Mouse (Mus musculus): ENCODE results near the gene Cdkal1.

The Cdkal1 gene

DNA sequence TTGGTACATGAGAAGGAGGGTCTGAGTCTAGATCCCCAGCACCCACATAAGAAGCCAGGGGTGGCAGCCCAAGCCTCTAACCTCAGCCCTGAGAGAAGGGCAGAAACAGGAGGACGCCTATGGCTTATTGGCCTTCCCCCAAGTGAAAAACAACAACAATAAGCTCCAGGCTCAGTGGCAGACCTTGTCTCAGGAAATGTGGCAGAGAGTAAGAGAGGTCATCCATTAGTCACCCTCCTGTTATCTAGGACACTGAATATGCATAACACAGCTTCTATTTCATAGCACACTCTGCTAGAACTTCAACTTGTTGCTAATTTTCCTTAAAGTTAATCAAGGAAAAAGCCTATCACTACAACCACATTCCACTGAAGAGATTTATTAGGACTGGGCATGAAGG is 154.1 kb downstream of the Cdkal1 start:
- DNase-seq (ENCODE audit: low read depth, low spot score) = no peak

DNA sequence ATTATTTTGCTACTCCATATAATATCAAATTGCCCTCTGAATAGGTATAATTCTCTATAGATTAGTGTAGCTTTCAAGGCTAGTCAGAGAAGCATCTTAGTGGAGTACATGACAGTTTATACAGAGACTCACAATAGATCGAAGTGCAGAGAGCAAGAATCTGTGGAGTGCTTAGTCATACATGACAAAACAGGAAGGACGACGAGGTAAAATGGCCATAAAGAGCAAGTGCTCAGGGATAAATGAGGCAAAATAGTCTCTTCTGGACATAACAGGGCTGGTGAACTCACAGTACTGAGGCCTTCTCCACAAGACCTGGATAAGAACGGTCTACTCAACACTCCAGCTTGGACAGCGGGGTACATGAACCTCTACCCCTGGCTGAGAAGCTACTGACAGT is 155.6 kb downstream of the Cdkal1 start:
- DNase-seq (ENCODE audit: low read depth, low spot score) = no peak

DNA sequence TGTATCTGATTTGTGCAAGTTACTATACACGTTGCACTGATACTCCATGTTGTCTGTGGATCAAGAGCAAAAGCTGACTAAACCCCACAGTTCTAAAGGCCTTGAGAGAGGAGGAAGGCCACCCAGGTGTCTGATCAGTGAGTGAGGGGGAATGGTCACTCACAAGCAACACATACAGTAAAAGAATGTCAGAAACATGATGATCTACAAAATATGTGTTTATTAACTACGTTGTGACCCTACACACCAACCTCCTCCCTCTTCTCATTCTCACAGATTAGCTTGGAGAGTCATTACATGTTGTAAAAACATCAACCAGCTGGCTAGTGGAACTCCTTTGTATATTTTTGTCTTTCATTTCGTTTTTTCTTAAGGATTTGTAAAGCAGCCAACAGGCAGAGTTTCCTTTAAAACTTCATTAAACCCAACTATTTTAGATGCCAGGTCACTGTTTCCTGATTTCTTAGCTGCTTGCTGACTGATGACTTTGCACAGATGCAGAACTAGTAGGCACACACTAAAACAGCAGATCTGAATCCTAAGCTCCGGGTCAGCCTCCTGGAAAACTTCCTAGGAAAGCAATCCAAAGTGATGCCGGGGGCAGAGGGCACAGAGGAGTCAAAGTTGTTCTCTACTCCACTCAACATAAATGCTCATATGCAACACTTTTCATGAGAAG is 157.0 kb downstream of the Cdkal1 start:
- no peak for DNase-seq (ENCODE audit: low read depth, low spot score)

DNA sequence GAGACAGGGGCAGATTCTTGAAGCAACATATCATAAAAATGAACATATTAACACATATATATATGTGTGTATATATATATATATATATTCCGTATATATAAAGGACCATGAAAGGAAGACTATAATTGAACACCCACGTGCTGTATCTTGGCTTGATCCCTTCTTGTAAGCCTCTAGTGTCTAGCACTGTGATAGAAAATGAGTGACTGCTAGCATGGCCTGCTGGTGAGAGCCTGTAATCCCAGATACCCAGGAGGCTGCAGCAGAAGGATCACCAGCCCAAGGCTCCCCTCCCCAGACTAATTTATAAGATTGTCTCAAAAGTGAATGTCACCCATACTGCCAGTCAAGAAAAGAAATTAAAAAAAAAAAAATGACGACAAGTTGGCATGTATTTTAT is 158.2 kb downstream of the Cdkal1 start:
- no peak for DNase-seq (ENCODE audit: low read depth, low spot score)

DNA sequence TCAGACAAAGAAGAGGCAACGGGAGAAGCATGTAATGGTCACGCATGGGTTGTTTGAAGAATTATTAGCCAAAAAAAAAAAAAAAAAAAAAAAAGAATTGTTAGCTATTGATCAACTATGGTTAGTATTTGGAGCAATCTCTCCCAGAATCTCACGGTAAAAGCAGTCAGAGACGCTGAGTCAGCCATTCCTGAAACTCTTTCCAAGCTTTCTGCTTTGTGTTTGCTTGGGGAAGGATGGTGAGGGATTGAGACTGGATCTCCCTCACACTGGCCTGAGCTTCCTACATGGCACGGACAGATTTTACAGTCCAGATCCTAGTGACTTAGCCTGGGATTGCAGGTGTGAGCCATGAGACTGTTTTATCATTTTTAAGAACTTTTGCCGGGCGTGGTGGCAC is 164.7 kb downstream of the Cdkal1 start:
- DNase-seq (ENCODE audit: low read depth, low spot score) = no peak

DNA sequence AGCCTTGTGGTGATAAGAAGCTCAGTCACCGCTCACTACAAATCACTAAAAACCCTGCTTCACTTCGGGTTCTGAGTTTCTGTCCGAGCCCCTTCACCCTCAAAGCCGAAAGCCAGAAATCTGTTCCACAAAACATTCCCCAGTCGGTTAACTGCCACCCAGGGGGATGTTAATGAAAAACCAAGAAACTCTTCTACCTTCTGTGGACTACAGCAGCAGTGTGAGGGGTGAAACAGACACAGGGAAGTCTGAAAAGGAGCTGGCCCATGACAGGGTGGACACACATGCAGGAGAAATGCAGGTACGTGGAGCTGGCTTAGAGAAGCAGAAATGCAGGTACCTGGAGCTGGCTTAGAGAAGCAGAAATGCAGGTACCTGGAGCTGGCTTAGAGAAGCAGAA is 166.6 kb downstream of the Cdkal1 start:
- DNase-seq (ENCODE audit: low read depth, low spot score) = no peak

DNA sequence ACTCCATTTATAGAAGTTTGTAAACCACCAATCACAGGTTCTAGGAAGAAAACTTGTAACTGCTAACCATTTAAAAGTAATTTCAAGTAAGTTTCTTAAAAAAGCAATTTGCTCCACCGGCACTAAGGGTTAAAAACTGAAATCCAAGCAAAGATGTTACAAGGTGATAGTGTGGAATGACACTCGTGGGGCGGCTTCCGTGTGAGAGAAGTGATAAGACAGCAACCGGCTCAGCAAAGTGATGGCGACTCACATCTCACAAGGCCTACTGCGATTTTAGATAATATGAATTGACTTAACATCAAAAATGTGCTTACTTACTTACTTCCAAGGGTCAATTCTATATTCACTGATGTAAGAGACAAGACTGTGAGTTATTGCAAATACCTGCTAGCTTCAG is 167.6 kb downstream of the Cdkal1 start:
- no peak for DNase-seq (ENCODE audit: low read depth, low spot score)

DNA sequence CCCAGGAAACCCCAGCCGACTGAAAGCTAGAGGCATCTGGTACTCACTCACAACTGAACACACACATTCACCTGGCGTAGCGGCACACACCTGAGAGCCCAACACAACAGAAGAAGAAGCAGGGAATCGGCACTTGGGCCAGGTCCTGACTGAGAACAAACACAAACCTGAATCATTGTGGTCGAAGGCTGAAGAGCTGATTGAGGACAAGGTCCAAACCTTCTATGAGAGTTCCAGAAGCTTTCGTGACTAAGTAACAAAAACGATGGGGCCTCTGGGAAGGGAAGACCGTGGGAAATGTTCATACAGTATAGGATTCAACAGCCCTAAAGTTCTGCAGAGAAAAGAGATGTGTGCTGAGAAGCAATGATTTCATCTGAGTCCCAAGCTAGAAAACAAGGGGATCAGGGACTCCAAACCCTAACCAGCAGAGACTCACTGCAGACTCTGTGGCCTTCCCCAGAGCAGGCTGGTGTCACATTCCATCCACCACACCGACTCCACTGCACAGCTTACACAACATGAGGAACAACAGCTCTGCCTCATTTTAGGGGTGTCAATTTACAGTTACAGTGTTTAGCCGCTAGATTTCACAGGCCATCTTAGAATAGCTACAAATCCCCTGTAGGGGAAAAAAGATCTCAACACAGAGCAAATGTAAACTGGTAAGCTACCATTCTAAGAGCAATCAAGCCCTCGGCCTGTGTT is 175.8 kb downstream of the Cdkal1 start:
- DNase-seq (ENCODE audit: low read depth, low spot score) = peak; percentile 13

DNA sequence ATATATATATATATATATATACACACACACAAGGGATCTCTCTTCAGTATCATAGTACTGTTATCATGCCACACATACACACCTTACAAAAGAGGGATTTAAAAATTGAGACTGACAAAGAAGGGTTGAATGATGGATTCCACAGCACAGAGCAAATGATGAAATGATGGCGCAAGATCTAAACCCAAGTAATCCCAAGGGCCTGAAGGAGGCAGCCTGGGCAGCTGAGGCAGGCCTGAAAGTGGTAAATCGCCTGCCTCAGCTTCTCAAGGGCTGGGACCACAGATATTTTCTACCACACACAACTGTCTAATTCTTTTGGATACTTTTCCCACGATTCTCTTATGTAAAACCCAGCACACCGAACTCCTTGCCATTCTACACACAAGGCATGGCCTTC is 177.9 kb downstream of the Cdkal1 start:
- DNase-seq (ENCODE audit: low read depth, low spot score) = no peak

DNA sequence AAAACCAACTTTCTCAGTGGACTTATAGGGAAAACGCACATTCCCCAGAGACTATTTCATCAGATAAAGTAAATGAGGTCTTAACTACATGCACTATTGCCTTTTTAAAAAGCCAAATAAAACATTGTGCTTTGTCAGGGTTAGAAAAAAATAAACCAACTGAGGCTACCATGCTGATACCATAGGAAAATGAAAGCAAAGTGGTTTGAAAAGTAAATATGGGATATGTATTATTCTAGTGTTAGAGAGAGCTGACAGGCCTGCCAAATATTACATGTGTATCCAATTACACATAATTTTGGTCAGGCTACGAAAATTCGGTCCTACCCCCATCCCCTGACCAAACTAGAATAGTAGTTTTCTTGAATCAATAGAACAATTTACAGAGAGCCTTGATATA is 184.8 kb downstream of the Cdkal1 start:
- DNase-seq (ENCODE audit: low read depth, low spot score) = no peak

DNA sequence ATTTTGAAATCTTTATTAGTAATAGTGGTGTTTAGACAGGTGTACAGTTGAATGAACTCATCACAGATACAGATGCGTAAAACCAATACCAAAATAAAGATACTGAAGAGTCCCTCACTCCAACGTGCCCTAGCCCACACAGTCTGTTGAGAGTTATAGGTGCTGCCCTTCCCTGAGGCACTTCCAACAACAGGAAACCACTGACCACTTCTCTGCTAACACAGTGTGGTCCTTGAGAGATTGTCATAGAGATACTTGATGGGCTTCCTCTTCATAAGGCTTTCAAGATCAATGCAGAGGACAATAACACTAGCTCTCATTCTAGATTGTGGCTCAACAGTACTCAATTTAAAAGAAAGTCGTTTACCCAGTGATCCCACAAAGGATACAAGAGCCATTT is 191.6 kb downstream of the Cdkal1 start:
- DNase-seq (ENCODE audit: low read depth, low spot score) = no peak

DNA sequence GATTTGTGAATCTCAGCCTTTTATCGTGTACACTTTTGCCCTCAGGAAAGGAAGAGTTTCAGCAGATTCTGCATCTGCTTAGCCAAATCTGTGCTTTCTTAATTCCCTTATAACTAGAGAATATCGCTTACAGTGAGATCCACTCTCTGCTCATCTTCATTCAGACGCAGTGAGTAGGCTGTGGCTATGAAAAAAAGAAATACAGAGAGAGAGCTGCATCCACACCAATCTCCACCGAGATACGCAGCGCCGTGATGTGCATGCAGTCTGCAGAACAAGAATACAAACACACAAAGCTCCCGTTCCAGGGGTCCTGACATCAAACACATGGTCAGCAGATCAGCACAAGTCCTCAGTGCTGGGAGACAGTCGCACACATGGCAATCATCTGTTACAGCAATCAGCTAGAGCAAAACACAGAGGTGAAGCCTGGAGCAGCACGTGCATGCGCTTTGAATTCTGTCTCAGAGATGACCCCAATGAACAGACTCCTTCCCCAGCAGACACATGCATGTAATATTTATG is 199.6 kb downstream of the Cdkal1 start:
- DNase-seq (ENCODE audit: low read depth, low spot score) = no peak

DNA sequence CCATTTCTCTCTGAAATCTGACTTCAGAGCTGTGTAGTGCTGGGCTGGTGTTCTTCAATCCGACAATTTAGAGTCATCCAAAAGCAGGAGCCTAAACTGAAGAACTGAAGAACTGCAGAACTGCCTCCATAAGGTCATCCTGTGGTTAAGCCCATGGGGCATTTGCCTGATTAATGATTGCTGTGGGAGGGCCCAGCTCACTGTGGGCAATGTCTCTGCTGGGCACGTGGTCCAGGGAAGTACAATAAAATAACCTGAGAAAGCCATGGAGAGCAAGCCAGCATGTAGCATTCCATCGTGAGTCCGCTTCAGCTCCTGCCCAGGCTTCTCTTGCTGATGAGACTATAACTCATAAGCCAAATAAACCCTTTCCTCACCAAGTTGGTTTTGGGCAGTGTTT is 202.1 kb downstream of the Cdkal1 start:
- no peak for DNase-seq (ENCODE audit: low read depth, low spot score)

DNA sequence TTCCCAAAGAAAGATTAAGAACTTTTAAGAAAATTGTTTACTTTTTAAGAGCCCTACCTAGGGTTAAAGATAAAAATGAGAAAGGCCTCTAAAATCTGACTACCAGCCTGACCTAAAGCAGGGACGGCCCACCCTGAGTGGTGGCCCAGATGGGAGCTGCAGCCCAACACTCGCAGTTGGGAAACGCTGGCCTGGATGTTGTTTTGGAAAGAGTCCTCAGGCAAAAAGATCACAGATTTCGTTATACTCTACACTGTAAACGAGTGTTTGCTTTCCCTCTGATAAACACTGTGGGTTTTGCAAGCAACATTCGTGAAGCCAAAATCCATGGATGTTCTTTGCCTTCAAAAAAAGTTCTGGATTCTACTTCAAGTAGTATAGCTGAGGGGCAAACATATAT is 202.7 kb downstream of the Cdkal1 start:
- DNase-seq (ENCODE audit: low read depth, low spot score) = no peak

DNA sequence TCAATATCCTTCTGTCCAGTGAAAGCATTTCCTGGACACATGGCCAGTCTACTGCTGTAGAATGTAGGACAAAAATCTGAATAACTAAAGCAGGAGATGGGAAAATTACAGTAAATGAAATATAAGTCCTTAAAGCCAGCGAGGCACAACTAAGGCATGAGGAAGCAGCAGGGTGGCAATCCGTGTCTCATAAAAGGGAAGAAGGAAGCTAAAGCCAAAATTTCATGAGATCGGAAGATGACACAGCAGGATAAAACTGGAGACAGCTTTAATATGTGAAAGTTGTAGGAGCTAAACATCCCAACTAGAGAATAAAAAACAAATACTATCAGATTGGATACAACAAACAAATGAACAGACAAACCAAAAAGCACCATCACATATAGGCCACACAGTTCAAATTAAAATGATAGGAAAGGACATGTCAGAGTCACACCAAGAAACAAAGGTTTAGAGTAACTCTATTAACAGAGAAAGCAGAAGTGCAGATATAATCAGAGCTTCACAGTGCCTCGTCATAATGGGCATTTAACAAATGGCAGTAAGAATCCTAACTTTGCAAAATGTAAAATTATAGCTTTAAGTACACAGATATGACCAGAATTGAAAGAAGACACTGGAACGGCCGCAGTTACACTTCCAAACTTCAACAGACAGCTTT is 204.8 kb downstream of the Cdkal1 start:
- DNase-seq (ENCODE audit: low read depth, low spot score) = no peak

DNA sequence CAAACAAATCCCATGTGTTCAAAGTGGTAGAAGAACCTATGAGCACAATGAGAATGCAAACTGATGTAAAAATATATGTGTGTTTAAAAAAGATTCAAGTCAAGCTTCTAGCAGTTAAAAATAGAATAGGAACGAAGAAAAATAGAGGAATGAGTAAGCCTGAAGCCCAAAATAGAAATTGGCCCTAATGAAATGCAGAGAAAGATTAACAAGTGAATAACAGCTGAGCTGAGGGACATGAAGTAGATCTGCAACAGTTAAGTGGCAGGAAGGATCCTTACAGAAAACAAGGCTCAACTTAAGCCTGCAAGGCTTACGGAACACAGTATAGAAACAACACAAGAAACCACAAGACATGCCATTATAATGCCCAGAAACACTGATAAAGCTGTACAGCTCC is 205.9 kb downstream of the Cdkal1 start:
- DNase-seq (ENCODE audit: low read depth, low spot score) = no peak

DNA sequence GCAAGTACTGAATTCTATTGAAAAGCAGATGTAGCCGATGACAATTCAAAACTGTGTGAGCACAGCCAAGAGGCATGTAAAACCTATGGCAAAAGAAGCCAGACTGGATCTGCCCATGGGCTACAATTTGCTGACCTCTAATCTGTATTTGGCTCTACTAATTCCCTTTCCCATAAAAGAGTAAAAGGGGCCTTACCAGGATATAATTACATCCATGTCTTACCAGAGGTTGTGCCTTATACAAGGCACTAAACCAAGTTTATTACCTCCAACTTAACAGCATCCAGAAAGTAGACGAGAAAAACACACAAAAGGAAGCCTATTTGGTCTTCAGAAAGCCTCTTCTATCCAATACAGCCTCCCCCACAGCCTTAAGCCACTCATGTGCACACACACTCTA is 213.2 kb downstream of the Cdkal1 start:
- DNase-seq (ENCODE audit: low read depth, low spot score) = peak; percentile 55

DNA sequence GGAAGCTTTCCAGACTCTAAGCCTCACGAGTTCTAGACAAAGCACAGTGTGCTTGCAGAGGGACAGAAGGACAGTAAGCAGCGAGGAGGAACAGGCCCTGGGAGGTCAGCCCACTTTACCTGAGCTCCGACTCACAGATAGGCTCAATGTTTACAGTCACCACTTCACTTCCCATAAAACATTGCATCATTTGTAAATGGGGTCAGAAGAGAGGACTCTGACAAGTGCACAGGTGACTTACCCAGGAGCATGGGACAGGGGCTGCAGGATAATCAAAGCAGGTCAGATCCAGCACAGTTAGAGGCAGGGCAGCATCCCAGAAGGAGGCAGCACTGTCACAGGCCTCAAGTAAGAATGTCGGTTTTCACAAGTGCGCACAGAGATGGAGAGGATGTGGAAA is 214.3 kb downstream of the Cdkal1 start:
- DNase-seq (ENCODE audit: low read depth, low spot score) = no peak

DNA sequence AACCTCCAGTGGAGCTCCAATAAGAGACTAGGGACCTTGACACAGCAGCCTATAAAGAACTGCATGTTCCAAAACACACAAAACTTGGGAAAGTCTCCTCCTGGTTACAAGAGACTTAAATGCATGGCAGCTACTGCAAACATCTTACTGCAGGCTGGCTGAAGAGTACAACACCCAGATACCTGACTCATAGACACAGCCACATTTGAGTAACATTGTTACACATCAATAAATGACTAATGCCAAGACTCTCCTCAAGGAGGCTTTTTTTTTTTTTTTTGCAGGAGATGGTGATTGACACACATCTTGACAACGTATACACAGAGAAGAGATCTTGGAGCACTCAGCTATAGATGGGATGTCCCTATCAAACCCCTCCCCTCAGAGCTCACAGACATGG is 215.3 kb downstream of the Cdkal1 start:
- DNase-seq (ENCODE audit: low read depth, low spot score) = no peak

DNA sequence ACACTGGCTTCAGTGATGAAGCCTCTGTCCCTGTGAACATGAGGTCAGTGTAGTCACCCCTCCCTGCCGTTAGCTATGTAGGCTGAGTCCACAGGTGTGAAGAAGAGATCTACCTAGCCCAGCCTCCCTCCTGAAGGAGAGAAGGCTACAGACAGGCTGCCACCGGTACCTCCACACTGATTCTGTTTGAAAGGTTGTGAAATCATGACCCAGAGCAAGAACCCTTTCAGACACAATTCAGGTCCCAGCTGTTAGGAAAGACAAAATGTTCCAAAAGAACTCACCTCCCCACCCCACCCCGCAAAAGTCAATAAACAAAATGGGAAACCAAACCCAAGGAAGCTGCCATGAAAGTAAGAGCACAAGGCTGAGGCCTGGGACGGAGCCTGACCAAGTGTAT is 217.2 kb downstream of the Cdkal1 start:
- DNase-seq (ENCODE audit: low read depth, low spot score) = no peak

DNA sequence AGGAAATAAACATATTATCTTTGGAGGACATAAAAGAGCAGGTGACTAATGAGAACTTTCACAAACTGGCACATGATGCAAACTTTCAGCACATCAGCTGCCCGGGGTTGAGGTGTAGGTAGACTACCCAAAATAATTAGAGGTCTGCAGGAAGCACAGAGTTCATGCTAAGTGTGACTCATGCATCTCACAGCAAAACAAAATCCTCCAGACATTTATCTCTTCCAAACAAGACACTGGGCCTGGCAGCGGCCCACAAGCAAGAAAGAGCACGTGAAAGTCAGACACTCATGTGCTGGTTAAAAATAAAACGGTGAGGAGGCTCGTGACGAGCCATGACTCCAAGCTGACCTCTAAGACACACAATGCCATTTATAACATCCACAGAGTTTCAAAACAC is 217.7 kb downstream of the Cdkal1 start:
- no peak for DNase-seq (ENCODE audit: low read depth, low spot score)

DNA sequence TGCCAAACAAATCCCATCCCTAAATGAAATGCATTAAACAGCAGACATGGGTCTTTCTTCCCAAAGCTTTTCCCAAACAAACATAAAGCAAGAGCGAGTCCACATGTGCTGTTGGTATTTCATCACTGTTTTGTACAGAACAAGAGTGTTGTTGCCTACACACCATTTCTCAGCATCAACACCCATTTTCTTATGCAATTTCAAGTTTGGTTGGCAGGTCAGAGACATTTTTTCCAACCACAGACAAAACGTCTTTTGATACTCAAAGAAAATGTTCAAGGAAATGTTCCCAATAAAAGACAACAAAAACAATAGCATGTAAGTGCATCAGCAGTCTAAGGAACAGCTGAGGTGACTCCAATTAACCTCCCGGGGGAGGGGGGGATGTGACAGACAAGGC is 219.9 kb downstream of the Cdkal1 start:
- no peak for DNase-seq (ENCODE audit: low read depth, low spot score)

DNA sequence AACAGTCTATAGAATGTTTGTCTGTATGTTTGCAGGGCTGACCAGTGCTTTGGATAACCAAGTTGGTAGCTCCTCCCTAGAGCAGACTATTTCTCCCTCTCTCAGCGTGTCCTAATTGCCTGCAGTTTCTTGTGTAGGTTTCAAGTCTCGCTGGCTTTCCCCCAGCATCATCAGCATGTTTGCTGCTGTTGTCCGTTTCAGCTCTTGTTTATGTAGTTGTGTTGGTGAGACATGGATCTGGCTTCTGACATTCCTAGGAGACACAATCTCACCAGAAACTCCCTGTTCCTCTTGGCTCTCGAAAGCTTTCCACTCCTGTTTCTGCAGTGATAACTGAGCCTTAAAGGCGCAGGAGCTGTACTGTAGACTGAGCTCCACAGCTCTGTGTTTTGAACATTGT is 224.1 kb downstream of the Cdkal1 start:
- no peak for DNase-seq (ENCODE audit: low read depth, low spot score)

Data from forelimb bud, embryonic 11.5 days (tissue).